Mouse (Mus musculus): ENCODE data around the gene Efcab6.

DNA sequence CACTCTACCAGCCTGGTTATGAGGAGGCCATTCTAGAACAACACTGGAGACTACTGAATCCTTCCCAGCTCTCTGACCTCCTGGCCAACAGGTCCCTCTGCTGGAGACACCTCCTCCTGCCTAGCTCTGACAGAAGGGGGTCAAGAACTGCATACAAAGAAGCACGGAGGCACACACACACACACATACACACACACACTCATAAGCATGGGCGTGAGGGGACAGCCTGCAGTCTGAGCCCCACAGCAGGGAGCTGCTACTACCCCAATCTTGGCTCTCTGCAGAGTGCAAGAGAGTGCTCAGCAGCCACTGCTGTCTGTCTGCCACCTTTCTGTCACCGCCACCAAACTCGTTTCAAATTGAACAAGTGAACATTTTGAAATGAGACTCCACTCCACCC is 67.6 kb downstream of the Efcab6 start:
- no peak for TF ChIP-seq CTCF (IDR thresholded peaks at IDR 0.05; ENCODE audit: low read depth, low read length)
- no peak for TF ChIP-seq POLR2A (IDR thresholded peaks at IDR 0.05; ENCODE audit: borderline replicate concordance, low read depth, low read length)

All from bone marrow macrophage, adult 2 months (primary cell).